Mouse (Mus musculus) mesoderm, embryonic 11.5 days (tissue): Measurements from ENCODE around the gene Trim71.
A peak's percentile ranks its signal among the peaks of the same experiment; 100 is the strongest.

Experiments used
- DNase-seq: peaks from one replicate; pipeline ENCODE4 v3.0.0-alpha.2; 2012; ENCODE audit warnings: low read depth, low spot score

Trim71 gene

GRCm38 (mm10) chr9:114563761-114564606, at the start of gene Trim71:
Gene Trim71 (minus strand): TSS chr9:114564369.
- DNase-seq: peak; percentile 83

GRCm38 (mm10) chr9:114613026-114613425, 48.9 kb upstream of the Trim71 start:
- DNase-seq: no peak

- no peak for DNase-seq
Measured at GRCm38 (mm10) chr9:114612566-114612965, 48.4 kb upstream of the Trim71 start.

GRCm38 (mm10) chr9:114610266-114610665, 46.1 kb upstream of the Trim71 start:
- no peak for DNase-seq

GRCm38 (mm10) chr9:114603876-114604540, 39.8 kb upstream of the Trim71 start:
- no peak for DNase-seq

DNA sequence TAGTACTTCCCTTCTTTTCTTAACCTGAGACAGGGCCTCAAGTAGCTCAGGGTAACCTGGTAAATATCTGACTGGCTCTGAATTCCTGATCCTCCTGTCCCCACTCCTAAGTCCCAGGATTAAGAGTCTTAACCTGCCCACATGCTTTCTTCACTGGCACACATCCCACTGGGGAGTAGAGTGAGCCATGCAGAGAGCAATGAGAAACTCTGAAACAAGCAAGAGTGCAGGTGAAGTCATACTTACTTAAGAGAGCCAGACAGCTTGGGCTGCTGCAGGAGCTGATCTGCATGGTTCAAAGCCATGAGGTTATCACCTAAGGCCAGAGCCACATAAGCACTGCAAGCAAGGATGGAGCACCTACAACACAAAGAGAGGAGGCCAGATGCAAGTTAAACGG, 36.9 kb upstream of the Trim71 start:
- no peak for DNase-seq

DNA sequence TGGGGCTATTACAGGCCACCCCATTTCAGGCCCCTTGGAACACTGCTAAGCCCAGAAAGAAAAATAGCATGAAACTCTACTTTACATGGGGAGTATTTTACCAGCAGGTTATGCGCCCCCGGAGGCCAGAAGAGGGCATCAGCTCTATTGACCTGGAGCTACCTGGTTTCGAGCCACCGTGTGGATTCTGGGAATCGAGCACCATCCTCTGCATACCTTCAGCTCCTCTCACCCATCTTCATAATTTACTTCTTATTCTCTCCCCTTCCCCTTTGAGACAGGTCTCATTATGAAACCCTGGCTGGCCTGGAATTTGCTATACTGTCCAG, 20.8 kb upstream of the Trim71 start:
- no peak for DNase-seq

- peak; percentile 61 for DNase-seq
Measured at GRCm38 (mm10) chr9:114584183-114585016, 20.2 kb upstream of the Trim71 start.

DNA sequence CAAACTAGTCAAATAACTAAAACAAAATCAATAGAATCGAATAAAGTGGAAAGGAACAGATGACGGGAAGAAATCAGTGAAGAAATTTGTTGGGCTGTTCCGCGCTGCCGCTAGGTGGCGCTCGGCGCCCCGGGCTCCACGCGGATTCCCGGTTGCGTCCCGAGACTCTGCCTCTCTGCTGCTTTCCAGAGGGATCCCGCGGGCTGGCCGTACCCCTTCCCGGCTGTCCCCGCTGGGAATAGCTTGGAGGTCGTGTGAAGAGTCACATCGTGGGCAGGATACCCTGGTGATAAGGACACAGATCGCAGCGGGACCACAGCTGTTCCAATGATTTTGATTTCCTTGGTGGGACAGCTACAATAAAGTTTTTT, 19.6 kb upstream of the Trim71 start:
- peak; percentile 87 for DNase-seq

DNA sequence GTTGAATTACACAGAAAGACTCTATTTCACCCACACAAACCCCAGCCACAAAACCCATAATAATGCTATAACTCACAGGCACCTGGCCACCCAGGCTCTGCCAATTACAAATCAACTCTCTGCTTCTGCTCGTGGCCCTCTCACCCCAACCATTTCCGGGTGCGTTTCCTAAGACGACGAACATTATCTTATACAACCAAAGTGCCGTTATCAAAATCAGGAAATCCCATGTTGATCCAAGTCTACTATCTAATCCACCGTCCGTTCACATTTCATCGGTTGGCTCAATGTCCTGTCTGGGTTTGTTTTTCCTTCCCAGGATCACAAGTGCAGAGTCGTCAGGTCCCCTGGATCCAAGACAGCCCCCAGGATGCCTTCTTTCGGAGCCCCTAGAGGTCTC, 14.5 kb upstream of the Trim71 start:
- no peak for DNase-seq

GRCm38 (mm10) chr9:114576001-114576400, 11.8 kb upstream of the Trim71 start:
- DNase-seq: no peak

DNA sequence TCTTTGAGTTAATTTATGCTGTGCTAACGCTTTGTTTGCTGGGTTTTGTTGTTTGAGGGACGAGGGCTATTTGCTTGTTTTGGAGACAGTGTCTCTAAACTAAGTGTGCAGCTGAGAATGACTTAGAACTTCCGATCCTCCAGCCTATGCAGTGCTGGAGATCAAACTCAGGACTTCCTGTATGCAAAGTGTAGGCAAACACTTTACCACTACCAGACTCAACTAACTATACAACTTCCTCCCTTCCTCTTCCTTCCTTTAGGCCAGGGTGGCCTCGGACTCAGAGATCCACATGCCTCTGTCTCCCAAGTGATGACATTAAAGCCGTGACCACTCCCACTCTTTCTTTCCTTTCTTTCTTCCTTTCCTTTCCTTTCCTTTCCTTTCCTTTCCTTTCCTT, 9.4 kb upstream of the Trim71 start:
- no peak for DNase-seq

- DNase-seq: no peak
Measured at GRCm38 (mm10) chr9:114568682-114569474, 4.7 kb upstream of the Trim71 start.

GRCm38 (mm10) chr9:114564667-114565066, 498 bp upstream of the Trim71 start:
- DNase-seq: no peak

DNA sequence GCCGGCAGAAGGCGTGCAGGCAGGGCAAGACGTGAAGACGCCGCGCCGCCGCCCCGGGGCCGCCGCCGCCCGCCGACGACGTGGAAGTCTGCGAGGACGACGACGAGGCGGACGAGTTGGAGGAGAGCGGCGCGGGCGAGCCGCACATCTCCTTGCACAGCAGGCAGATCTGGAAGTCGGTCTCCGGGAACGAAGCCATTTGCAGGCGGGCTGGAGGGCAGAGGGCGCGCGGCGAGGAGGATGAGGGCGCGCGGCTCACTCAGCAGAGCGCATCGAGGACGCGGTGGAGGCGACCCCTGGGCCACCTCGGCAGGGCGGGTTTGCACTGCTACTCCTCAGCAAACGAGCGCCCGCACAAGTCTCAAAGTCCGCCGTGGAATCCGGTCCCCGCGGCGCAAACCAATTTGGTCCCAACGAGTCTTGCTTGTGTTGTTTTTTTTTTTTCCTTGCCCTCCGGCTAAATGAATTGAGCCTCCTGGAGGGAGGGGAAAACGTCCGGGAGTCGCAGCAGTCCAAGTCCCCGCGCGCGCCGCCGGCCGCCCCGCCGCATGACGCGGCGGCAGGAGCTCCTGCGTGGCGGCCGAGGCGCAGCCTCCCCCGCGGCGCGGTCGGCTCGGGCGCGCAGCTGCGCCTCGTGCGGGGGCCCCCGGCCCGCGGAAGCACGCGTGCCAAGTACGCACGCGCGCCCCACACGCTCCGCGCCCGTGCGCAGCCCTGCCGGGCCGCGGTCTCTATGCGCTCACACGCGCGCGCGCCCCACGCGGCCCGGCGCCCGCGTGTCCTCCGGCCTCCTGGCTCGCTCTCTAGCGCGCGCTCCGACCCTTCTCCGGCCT, 1.0 kb downstream of the Trim71 start:
- DNase-seq: peak; percentile 59

GRCm38 (mm10) chr9:114562031-114562918, 1.9 kb downstream of the Trim71 start:
- DNase-seq: peak; percentile 48

DNA sequence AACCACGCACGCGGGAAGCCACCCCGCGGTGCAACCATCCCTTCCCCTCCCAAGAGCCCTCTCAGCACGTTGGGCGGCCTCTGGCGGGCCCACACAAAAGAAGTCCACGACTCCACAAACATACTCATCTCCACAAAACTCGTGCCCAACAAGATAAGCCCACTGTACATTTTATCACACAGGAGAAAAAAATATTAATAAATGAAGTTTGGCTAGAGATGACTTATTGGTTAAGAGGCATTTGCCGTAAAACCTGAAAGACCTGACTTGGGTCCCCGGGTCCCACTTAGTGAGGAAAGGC, 2.5 kb downstream of the Trim71 start:
- DNase-seq: no peak

DNA sequence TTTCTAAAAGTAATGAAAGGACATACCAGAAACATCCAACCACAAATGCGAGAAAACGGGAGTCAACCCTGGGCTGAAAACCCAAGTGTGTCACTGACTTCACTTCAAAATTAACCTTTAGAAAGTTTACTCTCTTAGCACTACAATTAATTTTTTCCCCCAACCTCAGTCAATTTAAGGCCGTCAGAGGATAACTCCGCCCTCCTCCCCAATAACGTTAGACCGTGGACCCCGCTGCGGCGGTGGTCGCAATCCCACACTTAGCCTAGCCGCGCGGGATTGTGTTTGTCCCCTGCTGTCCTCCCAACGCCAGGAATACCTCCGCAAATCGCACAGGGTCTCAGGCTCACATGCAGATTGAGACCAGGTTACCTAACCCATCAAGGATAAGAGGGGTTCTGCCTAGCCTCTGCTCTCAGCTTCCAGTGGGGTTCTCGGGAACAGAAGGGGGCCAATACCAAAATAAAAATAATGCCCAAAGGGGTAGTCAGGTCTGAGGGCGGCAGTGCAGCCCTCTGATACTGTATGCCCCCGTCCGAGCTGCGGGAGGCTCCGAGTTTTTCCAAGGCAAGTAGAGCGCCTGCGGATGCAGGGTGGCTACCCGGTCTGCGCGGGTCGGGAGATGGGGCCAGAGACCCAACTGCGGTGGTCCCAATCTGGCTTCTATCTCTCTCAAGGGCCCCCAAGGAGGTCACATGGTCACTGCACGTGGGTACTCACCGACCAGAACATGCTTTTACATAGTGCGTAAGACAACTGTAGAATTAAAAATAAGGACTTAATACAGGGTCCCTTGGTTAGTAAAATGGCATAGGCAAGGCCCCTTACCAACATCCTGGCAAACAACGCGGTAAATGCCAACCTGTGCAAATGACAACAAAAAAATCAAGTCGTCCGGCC, 3.1 kb downstream of the Trim71 start:
- DNase-seq: no peak

GRCm38 (mm10) chr9:114560141-114560540, 4.0 kb downstream of the Trim71 start:
- DNase-seq: no peak
